Mouse (Mus musculus): ENCODE measurements around the gene Prmt1.

The Prmt1 gene

DNA sequence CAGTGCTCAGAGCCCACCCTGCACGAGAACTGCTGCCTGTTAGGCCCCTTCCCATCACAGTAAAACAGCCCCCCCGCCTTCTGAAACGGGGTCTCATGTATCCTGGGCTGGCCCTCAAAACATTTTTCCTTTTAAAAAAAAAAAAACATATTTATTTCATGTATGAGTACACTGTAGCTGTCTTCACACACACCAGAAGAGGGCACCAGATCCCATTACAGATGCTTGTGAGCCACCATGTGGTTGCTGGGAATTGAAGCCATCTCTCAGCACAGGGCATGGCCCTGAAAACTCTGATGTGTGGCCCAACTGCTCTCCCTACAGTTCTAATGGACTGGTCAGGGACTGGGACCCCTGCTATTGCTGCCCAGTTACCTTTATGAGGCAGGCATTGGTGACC, 8.1 kb downstream of the Prmt1 start:
- DNase-seq (ENCODE audit: inconsistent ontology term) = no peak

DNA sequence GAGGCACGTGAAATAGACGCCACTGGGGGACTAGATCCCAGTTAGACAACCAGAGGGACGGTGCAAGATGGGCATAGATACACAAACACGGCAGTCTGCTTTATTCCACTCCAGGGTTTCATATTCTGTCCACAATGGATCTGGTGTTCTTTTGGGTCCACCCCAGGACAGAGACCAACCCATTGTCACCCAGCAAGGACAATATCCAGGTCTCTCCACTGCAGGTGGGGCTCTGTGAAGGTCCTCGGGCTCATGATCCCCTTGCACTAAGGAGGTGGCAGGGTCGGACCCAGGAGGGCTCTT, 11.3 kb downstream of the Prmt1 start:
- no peak for DNase-seq (ENCODE audit: inconsistent ontology term)

GRCm38 (mm10) chr7:44974383-44975116, 11.8 kb downstream of the Prmt1 start, which contains the start of gene Cpt1c:
Cpt1c (minus strand) TSS chr7:44974851.
- DNase-seq (ENCODE audit: inconsistent ontology term) = peak; percentile 97

DNA sequence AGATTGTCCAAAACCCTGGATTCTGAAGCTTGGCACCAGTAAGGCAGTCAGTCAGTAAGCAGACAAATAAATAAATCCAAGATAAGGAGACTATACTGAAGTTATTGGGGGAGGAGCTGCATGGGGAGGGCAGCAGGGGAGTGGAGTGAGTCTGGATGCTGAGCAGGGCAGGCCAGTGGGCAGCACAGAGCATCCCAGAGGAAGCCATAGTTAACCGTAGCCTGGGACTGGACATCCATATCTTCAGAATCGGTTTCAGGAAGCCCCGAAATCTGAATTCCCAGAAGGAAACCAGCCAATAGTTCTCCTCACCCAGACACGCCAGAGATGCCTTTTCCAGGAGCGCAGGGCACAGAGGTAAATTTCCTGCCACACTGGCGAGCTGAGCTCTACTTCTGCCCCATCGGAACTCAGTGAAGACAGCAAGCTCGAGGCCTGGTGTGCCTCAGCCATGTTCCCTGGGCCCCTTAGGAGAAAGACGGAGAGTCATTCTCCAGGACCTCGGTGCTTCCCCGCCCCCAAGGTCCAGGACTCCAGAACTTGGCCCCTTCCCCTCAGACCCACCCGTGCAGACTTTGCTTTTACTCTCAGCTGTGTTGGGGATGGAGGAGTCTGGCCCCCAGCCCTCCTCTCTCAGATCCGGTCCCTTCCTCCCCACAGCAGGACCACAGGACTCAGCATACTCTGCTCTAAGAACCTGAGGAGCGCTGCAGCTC, 12.8 kb downstream of the Prmt1 start:
- DNase-seq (ENCODE audit: inconsistent ontology term) = no peak

- no peak for DNase-seq (ENCODE audit: inconsistent ontology term)
These were observed 15.2 kb downstream of the Prmt1 start for GRCm38 (mm10) chr7:44971142-44971541.

GRCm38 (mm10) chr7:44970231-44970691, 16.1 kb downstream of the Prmt1 start:
- peak; percentile 90 for DNase-seq (ENCODE audit: inconsistent ontology term)

GRCm38 (mm10) chr7:44966638-44967037, 19.7 kb downstream of the Prmt1 start:
- no peak for DNase-seq (ENCODE audit: inconsistent ontology term)

DNA sequence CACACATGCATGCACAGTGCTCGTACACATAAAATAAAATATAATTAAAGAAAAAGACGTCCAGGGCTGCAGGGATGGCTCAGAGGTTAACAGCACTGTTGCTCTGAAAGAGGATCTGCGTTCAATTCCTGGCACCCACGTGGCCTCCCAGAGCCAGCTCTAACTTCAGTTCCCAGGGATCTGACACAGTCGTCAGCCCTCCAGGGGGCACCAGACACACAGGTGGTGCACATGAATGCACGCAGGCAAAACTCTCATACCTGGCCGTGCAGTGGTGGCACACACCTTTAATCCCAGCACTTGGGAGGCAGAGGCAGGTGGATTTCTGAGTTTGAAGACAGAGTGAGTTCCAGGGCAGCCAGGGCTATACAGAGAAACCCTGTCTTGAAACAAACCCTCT, 20.4 kb downstream of the Prmt1 start:
- DNase-seq (ENCODE audit: inconsistent ontology term) = no peak

GRCm38 (mm10) chr7:44964990-44965389, 21.4 kb downstream of the Prmt1 start:
- no peak for DNase-seq (ENCODE audit: inconsistent ontology term)

DNA sequence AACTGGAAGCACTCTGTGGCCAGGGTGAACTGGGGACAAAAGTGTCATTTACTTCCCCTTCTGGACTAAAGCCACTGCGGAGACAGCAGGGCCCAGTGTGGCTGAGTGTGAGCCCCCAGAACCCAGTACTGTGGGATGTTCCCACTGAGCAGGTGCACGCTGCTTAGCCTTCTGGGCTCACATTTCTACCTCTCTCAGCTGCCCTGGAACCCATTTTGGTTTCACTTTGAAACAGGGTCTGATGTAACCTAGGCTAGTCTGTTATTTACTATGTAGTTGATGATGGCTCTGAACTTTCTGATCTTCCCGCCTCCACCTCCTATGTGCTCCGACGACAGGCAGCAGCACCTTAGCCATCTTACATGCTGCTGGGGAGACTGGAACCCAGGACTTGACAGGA, 23.5 kb downstream of the Prmt1 start:
- no peak for DNase-seq (ENCODE audit: inconsistent ontology term)

DNA sequence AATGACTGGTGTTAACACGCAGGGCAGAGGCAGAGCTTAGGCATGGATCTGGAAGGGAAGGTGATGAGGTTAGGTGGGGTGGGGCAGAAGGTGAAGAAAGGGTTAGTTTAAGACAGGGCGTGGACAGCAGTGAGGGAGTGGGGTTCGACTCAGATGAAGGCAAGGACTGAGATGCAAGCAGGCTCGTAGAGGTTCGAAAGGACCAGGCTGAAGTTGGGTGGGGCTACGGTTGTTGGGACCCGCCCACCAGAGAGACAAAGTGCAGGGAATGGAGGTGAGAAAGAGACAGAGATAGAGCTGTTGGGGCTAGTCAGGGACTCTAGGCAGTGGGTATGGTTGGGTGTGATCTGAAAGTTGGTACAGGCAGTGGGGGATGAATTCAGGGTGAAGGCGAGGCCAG, 24.0 kb downstream of the Prmt1 start:
- DNase-seq (ENCODE audit: inconsistent ontology term) = no peak

- no peak for DNase-seq (ENCODE audit: inconsistent ontology term)
These were observed 25.9 kb downstream of the Prmt1 start for GRCm38 (mm10) chr7:44960512-44960910.

- no peak for DNase-seq (ENCODE audit: inconsistent ontology term)
These were observed 26.4 kb downstream of the Prmt1 start for GRCm38 (mm10) chr7:44959874-44960511.

DNA sequence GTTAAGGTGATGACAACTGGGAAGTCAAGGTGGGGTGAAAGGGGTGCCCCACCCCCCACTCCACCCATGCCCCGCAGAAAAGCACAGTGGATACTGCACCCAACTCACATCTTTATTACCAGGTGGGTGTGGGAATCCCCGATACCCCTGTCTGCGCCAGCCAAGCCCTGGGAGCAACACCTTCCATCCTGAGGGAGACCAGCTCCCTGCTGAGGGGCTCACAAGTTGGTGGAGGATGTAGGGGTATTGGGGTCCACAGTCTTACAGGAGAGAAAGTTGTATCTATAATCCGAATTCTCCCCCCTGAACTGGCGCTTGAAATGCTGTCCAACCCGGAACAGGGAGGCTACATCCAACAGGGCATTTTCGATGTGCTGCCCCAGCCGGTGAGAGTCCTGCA, 27.1 kb downstream of the Prmt1 start:
- no peak for DNase-seq (ENCODE audit: inconsistent ontology term)

DNA sequence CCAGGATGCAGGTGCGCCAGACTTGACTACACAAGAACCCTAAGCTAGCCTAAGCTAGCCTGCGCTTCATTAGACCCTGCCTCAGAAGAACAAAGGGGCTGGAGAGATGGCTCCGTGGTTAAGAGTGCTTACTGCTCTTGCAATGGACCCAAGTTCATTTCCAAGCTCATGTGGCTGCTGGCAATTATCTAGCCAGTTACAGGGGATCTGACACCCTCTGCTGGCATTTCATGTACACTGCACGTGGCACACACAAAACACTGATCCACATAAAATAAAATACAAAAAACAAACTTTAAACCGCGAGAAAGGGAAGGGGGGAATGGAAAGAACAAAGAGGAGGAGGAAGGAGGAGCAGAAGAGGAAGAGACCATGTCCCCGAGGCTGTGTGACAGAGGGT, 28.2 kb downstream of the Prmt1 start:
- no peak for DNase-seq (ENCODE audit: inconsistent ontology term)

- DNase-seq (ENCODE audit: inconsistent ontology term) = no peak
These were observed 29.1 kb downstream of the Prmt1 start for GRCm38 (mm10) chr7:44957183-44957835.

DNA sequence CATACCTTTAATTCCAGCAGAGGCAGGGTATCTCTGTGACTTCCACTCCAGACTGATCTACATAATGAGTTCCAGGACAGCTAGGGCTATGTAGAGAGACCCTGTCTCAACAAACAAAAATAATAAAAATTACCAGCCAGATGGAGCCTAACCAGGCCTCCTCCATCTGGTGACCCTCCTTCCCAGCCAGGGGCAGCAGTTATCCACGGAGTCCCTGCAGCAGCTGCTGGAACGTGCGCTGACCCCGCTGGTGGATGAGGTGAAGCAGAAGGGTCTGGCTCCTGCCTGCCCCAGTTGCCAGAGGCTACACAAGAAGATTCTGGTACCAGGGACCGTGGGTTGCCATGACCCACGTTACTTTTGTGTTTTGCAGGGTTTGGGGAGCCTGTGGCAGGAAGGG, 30.1 kb downstream of the Prmt1 start:
- DNase-seq (ENCODE audit: inconsistent ontology term) = no peak

GRCm38 (mm10) chr7:44955628-44956027, 30.7 kb downstream of the Prmt1 start:
- DNase-seq (ENCODE audit: inconsistent ontology term) = no peak

DNA sequence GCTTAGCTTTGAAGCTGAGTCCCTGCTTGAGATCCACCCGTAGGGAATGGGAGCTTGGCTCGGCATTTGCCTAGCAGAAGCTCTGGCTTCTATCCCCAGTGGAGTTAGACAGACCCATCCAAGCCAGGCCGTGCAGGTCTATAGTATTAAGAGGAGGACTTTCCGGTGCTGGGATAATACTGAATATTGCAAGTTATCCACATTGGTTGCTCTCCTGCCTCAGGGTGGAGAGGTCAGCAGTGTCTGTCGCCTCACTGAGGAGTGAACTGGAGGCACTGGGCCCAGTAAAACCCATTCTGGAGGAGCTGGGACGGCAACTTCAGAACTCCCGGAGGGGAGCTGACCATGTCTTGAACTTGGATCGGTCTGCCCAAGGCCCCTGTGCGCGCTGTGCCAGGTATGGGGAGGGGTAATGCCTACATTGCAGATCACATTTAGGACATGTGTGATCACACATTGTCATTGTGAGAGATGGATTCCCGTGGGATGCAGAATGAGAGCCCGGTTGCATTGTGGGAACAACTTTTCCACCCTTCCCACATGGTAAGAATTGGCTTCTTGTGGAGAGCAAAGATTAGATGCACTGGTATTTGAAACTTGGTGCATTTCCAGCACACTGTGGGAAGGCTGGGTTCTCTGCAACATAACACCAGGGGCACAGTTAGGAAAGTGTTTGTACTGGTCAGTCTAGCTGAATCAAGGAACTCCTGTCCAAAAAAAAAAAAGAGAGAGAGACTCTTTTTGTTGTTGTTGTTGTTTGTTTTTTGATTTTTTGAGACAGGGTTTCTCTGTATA, 32.1 kb downstream of the Prmt1 start:
- peak; percentile 59 for DNase-seq (ENCODE audit: inconsistent ontology term)

GRCm38 (mm10) chr7:44953561-44953960, 32.8 kb downstream of the Prmt1 start:
- no peak for DNase-seq (ENCODE audit: inconsistent ontology term)

GRCm38 (mm10) chr7:44952611-44953306, 33.6 kb downstream of the Prmt1 start:
- DNase-seq (ENCODE audit: inconsistent ontology term) = peak; percentile 97

Data from Muller cell, postnatal 12 days (primary cell).